Mouse (Mus musculus): Measurements from ENCODE around the gene Iqce. TPM values are rescaled to one million over a fixed set of nuclear protein-coding genes. Genes with fewer than 3 reads are reported as not detected.

Gene Iqce
- polyA plus RNA-seq, 1 experiment = 4.8 TPM

GRCm38 (mm10) chr5:140627580-140627979 is 74.6 kb downstream of the Iqce start:
- Histone ChIP-seq H3K79me2 (ENCODE audit: control insufficient read depth, insufficient read depth) (no peaks in the 10 kb centered on the region), H3K4me2 (ENCODE audit: low read depth) (no peak overlapping the region), H3K4me3 (no peak overlapping the region), H3K36me3 (ENCODE audit: control insufficient read depth, insufficient read depth) (no peaks in the 10 kb centered on the region), H3ac (ENCODE audit: control insufficient read depth, insufficient read length) (no peak overlapping the region), H3K27me3 (ENCODE audit: control insufficient read depth, insufficient read depth, insufficient read length) (no peaks in the 10 kb centered on the region)
- TF ChIP-seq SRF (IDR thresholded peaks at IDR 0.05; ENCODE audit: control insufficient read depth, insufficient read length, low read depth) = no peak
- no peak for TF ChIP-seq POLR2AphosphoS2 (IDR thresholded peaks at IDR 0.05; ENCODE audit: insufficient read length, low read depth)
- TF ChIP-seq POLR2A (IDR thresholded peaks at IDR 0.05; ENCODE audit: insufficient read length, low read depth) = no peak
- TF ChIP-seq TCF3 (IDR thresholded peaks at IDR 0.05; ENCODE audit: insufficient read length, low read depth) = no peak
- no peak for TF ChIP-seq MAX (IDR thresholded peaks at IDR 0.05; ENCODE audit: low read depth)
- no peak for TF ChIP-seq TCF12 (IDR thresholded peaks at IDR 0.05; ENCODE audit: insufficient read depth, poor library complexity, severe bottlenecking)
- TF ChIP-seq REST (IDR thresholded peaks at IDR 0.05; ENCODE audit: insufficient read depth, insufficient read length) = no peak
- no peak for TF ChIP-seq MYOD1 (IDR thresholded peaks at IDR 0.05; ENCODE audit: control insufficient read depth in 1 of 3, insufficient read length in 2 of 3, low read depth in 2 of 3)
- no peak for TF ChIP-seq MYOG (IDR thresholded peaks at IDR 0.05; ENCODE audit: control insufficient read depth in 1 of 3, insufficient read depth in 1 of 3, insufficient read length in 2 of 3, low read depth in 2 of 3)
- TF ChIP-seq CEBPB (IDR thresholded peaks at IDR 0.05; ENCODE audit: insufficient read depth, poor library complexity, severe bottlenecking) = no peak
- TF ChIP-seq USF1 (IDR thresholded peaks at IDR 0.05; ENCODE audit: low read depth) = no peak
- no peak for TF ChIP-seq E2F4 (IDR thresholded peaks at IDR 0.05; ENCODE audit: insufficient read depth)

GRCm38 (mm10) chr5:140624961-140625360 is 77.2 kb downstream of the Iqce start:
- H3K4me2 ChIP-seq (ENCODE audit: low read depth) = no peak overlapping the region
- TF ChIP-seq POLR2A (IDR thresholded peaks at IDR 0.05; ENCODE audit: insufficient read length, low read depth) = no peak
- TF ChIP-seq MYOD1 (IDR thresholded peaks at IDR 0.05; ENCODE audit: control insufficient read depth in 1 of 3, insufficient read length in 2 of 3, low read depth in 2 of 3) = no peak
- TF ChIP-seq REST (IDR thresholded peaks at IDR 0.05; ENCODE audit: insufficient read depth, insufficient read length) = no peak
- no peak for TF ChIP-seq MAX (IDR thresholded peaks at IDR 0.05; ENCODE audit: low read depth)
- TF ChIP-seq MYOG (IDR thresholded peaks at IDR 0.05; ENCODE audit: control insufficient read depth in 1 of 3, insufficient read depth in 1 of 3, insufficient read length in 2 of 3, low read depth in 2 of 3) = no peak
- TF ChIP-seq CEBPB (IDR thresholded peaks at IDR 0.05; ENCODE audit: insufficient read depth, poor library complexity, severe bottlenecking) = no peak
- no peak for TF ChIP-seq E2F4 (IDR thresholded peaks at IDR 0.05; ENCODE audit: insufficient read depth)
- no peak for TF ChIP-seq USF1 (IDR thresholded peaks at IDR 0.05; ENCODE audit: low read depth)
- TF ChIP-seq TCF12 (IDR thresholded peaks at IDR 0.05; ENCODE audit: insufficient read depth, poor library complexity, severe bottlenecking) = no peak
- no peak for TF ChIP-seq POLR2AphosphoS2 (IDR thresholded peaks at IDR 0.05; ENCODE audit: insufficient read length, low read depth)
- no peak for TF ChIP-seq TCF3 (IDR thresholded peaks at IDR 0.05; ENCODE audit: insufficient read length, low read depth)
- TF ChIP-seq SRF (IDR thresholded peaks at IDR 0.05; ENCODE audit: control insufficient read depth, insufficient read length, low read depth) = no peak
- H3K79me2 ChIP-seq (ENCODE audit: control insufficient read depth, insufficient read depth) = no peaks in the 10 kb centered on the region
- H3K4me3 ChIP-seq = no peak overlapping the region
- no peaks in the 10 kb centered on the region for H3K27me3 ChIP-seq (ENCODE audit: control insufficient read depth, insufficient read depth, insufficient read length)
- no peaks in the 10 kb centered on the region for H3K36me3 ChIP-seq (ENCODE audit: control insufficient read depth, insufficient read depth)
- no peak overlapping the region for H3ac ChIP-seq (ENCODE audit: control insufficient read depth, insufficient read length)

DNA sequence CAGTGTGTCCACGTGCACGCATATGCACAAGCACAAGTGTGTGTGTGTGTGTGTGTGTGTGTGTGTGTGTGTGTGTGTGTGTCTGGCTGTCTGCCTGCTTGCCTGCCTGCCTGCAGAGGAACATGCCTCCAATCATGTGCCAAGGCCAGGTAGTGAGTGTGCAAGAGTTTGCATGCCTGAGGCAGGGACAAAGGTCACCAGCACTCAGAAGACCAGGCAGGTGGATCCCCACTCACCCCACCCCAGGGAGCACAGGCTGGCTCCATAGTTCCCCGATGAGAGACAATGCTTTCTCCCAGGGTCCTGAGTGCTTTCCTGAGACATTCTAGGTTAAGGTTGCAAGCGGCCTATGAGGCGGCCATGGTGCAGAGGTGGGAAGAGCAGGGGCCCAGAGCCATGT is 77.9 kb downstream of the Iqce start:
- no peaks in the 10 kb centered on the region for H3K36me3 ChIP-seq (ENCODE audit: control insufficient read depth, insufficient read depth)

DNA sequence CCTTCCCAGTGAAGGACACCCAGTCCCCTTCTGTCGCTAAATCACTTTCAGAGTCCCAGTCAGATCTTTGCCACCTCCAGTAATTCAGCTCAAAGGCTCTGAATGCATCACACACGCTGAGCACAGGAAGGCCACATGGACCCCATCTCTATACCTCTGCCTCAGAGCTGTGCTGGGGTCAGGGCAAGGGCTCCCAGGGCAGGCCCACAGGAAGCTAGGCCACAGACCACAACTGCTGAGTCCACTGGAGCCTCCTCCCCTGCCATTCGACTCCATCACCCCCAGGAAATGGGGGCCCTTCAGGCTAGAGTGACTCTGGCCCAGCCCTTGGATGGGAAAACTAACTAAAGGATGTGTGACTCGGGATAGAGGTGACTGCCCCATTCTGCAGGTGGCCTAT is 78.4 kb downstream of the Iqce start:
- H3K27me3 ChIP-seq (ENCODE audit: control insufficient read depth, insufficient read depth, insufficient read length) = no peaks in the 10 kb centered on the region
- no peaks in the 10 kb centered on the region for H3K36me3 ChIP-seq (ENCODE audit: control insufficient read depth, insufficient read depth)
- no peaks in the 10 kb centered on the region for H3K79me2 ChIP-seq (ENCODE audit: control insufficient read depth, insufficient read depth)
- H3ac ChIP-seq (ENCODE audit: control insufficient read depth, insufficient read length) = no peak overlapping the region
- no peak overlapping the region for H3K4me3 ChIP-seq
- H3K4me2 ChIP-seq (ENCODE audit: low read depth) = no peak overlapping the region
- no peak for TF ChIP-seq CEBPB (IDR thresholded peaks at IDR 0.05; ENCODE audit: insufficient read depth, poor library complexity, severe bottlenecking)
- no peak for TF ChIP-seq MAX (IDR thresholded peaks at IDR 0.05; ENCODE audit: low read depth)
- no peak for TF ChIP-seq TCF12 (IDR thresholded peaks at IDR 0.05; ENCODE audit: insufficient read depth, poor library complexity, severe bottlenecking)
- TF ChIP-seq E2F4 (IDR thresholded peaks at IDR 0.05; ENCODE audit: insufficient read depth) = no peak
- TF ChIP-seq TCF3 (IDR thresholded peaks at IDR 0.05; ENCODE audit: insufficient read length, low read depth) = no peak
- TF ChIP-seq MYOD1 (IDR thresholded peaks at IDR 0.05; ENCODE audit: control insufficient read depth in 1 of 3, insufficient read length in 2 of 3, low read depth in 2 of 3) = no peak
- no peak for TF ChIP-seq MYOG (IDR thresholded peaks at IDR 0.05; ENCODE audit: control insufficient read depth in 1 of 3, insufficient read depth in 1 of 3, insufficient read length in 2 of 3, low read depth in 2 of 3)
- TF ChIP-seq POLR2A (IDR thresholded peaks at IDR 0.05; ENCODE audit: insufficient read length, low read depth) = no peak
- TF ChIP-seq REST (IDR thresholded peaks at IDR 0.05; ENCODE audit: insufficient read depth, insufficient read length) = no peak
- TF ChIP-seq USF1 (IDR thresholded peaks at IDR 0.05; ENCODE audit: low read depth) = no peak
- TF ChIP-seq POLR2AphosphoS2 (IDR thresholded peaks at IDR 0.05; ENCODE audit: insufficient read length, low read depth) = no peak
- TF ChIP-seq SRF (IDR thresholded peaks at IDR 0.05; ENCODE audit: control insufficient read depth, insufficient read length, low read depth) = no peak

More for the DNA sequence above, 77.9 kb downstream of the Iqce start:
- H3K4me3 ChIP-seq = no peak overlapping the region
- H3K27me3 ChIP-seq (ENCODE audit: control insufficient read depth, insufficient read depth, insufficient read length) = no peaks in the 10 kb centered on the region
- H3ac ChIP-seq (ENCODE audit: control insufficient read depth, insufficient read length) = no peak overlapping the region
- H3K79me2 ChIP-seq (ENCODE audit: control insufficient read depth, insufficient read depth) = no peaks in the 10 kb centered on the region
- TF ChIP-seq POLR2AphosphoS2 (IDR thresholded peaks at IDR 0.05; ENCODE audit: insufficient read length, low read depth) (no peak), USF1 (IDR thresholded peaks at IDR 0.05; ENCODE audit: low read depth) (no peak), E2F4 (IDR thresholded peaks at IDR 0.05; ENCODE audit: insufficient read depth) (no peak), CEBPB (IDR thresholded peaks at IDR 0.05; ENCODE audit: insufficient read depth, poor library complexity, severe bottlenecking) (no peak), MAX (IDR thresholded peaks at IDR 0.05; ENCODE audit: low read depth) (no peak), TCF12 (IDR thresholded peaks at IDR 0.05; ENCODE audit: insufficient read depth, poor library complexity, severe bottlenecking) (no peak), MYOD1 (IDR thresholded peaks at IDR 0.05; ENCODE audit: control insufficient read depth in 1 of 3, insufficient read length in 2 of 3, low read depth in 2 of 3) (no peak), POLR2A (IDR thresholded peaks at IDR 0.05; ENCODE audit: insufficient read length, low read depth) (no peak), TCF3 (IDR thresholded peaks at IDR 0.05; ENCODE audit: insufficient read length, low read depth) (no peak), REST (IDR thresholded peaks at IDR 0.05; ENCODE audit: insufficient read depth, insufficient read length) (no peak), SRF (IDR thresholded peaks at IDR 0.05; ENCODE audit: control insufficient read depth, insufficient read length, low read depth) (no peak), MYOG (IDR thresholded peaks at IDR 0.05; ENCODE audit: control insufficient read depth in 1 of 3, insufficient read depth in 1 of 3, insufficient read length in 2 of 3, low read depth in 2 of 3) (no peak)
- no peak overlapping the region for H3K4me2 ChIP-seq (ENCODE audit: low read depth)
